9 mouse cellular contexts compared by ENCODE assay signal in genomic region chr8:92363217-92364147, GRCm38 (mm10). TPM values are rescaled to one million over a fixed set of nuclear protein-coding genes. Genes with fewer than 3 reads are reported as not detected.
DNase-seq lines count a peak whose midpoint lies in the region; TF ChIP-seq lines count a peak whose summit lies in the region.
"Had no signal": no experiment of that assay in that cellular context is flagged by ENCODE, and none has a peak within 500 bp of the region (broad histone marks: within the 10 kb centered on the region; RNA-seq: fewer than 3 reads in every experiment).

No protein-coding gene starts in this region.

- no peaks in the 10 kb centered on the region for H3K4me1 ChIP-seq in kidney, adult 2 months (ENCODE audit: control insufficient read depth, insufficient read depth, low read length)
- peaks cover 76% of the 10 kb centered on the region for H3K4me1 ChIP-seq in midbrain, embryonic 10.5 days

- intact Hi-C loops in heart, postnatal 10 days (cut with DNase I): loop anchor here (2.0 to 5.0 kb wide), 4 partner anchors 129 to 1171 kb away; partner anchors contain the start of gene Irx6

- peaks cover 7% of the 10 kb centered on the region for H3K27me3 ChIP-seq in kidney, adult 2 months (replicated peaks; ENCODE audit: control insufficient read depth, insufficient read depth, low read length)
- peaks cover 93% of the 10 kb centered on the region for H3K27me3 ChIP-seq in midbrain, embryonic 10.5 days (ENCODE audit: low read depth, poor library complexity, severe bottlenecking)
- H3K27me3 ChIP-seq: Patski had no signal

- no peaks in the 10 kb centered on the region for H3K36me3 ChIP-seq in kidney, adult 2 months (ENCODE audit: control insufficient read depth, insufficient read depth, low read length)
- peaks cover 46% of the 10 kb centered on the region for H3K36me3 ChIP-seq in midbrain, embryonic 10.5 days

- no peak for TF ChIP-seq POLR2A in kidney, adult 2 months (IDR thresholded peaks at IDR 0.05; ENCODE audit: low read depth, low read length)

- DNase-seq in kidney, adult 2 months: peak; percentile 12
- no peak for DNase-seq in kidney, postnatal 14 days
- peak; percentile 19 to 41 for DNase-seq in cerebellum, postnatal 25 days
- DNase-seq in heart, postnatal 10 days: peak; percentile 25 to 36
- peak; percentile 64 for DNase-seq in midbrain, embryonic 10.5 days (ENCODE audit: low spot score)
- no peak for DNase-seq in gastrocnemius, adult 18-20 months (ENCODE audit: low spot score)
- no peak for DNase-seq in MN1 (ENCODE audit: low spot score)
- DNase-seq in left cerebral cortex, adult 9 months (ENCODE audit: low spot score in 2 of 2): no peak

- whole genome bisulfite sequencing in kidney, adult 2 months: 11% methylated on average over 45 of the region's 45 CpGs
- WGBS in midbrain, embryonic 10.5 days: 3% methylated on average over 45 of the region's 45 CpGs

- no peak for TF ChIP-seq CTCF in kidney, adult 2 months (conservative IDR thresholded peaks at IDR 0.05; ENCODE audit: insufficient read depth, insufficient read length, low read depth, low read length)

- peak overlapping the region; percentile 18; the same call in 1 of the 2 replicates for H3K4me3 ChIP-seq in kidney, adult 2 months (ENCODE audit: insufficient read depth, low read depth, low read length)
- H3K4me3 ChIP-seq in midbrain, embryonic 10.5 days: peak overlapping the region; percentile 97

- H3K27ac ChIP-seq in kidney, adult 2 months (ENCODE audit: insufficient read depth, low read depth, low read length): no peak overlapping the region
- H3K27ac ChIP-seq in midbrain, embryonic 10.5 days (replicated peaks): peak overlapping the region; percentile 99

- no peaks in the 10 kb centered on the region for H3K9me3 ChIP-seq in midbrain, embryonic 10.5 days (replicated peaks)

RNA-seq across cellular contexts. Expression of gene Irx5, which starts 6.1 kb away (rescaled TPM):
- polyA plus RNA-seq in kidney, adult 2 months (2012; rRNA removed): 3.1 and 5.0 TPM in 2 replicates
- 10 to 100 TPM in 1 of 2 experiments, 1 to 10 TPM in 1; 8.7 to 10.9 TPM for total RNA-seq in heart, postnatal 10 days (2021)
- polyA plus RNA-seq in midbrain, embryonic 10.5 days (2016; fragmentation: Nextera tagmentation; extraction: Ambion mirVana): 28.7 and 31.9 TPM in 2 replicates
- 1 to 10 TPM in 1 of 2 experiments, under 1 TPM in 1; 0.12 to 5.3 TPM for total RNA-seq in gastrocnemius, adult 18-20 months (2021)

Comparison
In these comparisons a context has a peak if more than half of its experiments do, and no peak if none do; other contexts are left out.
1. DNase-seq: peak in kidney, adult 2 months (single experiment), cerebellum, postnatal 25 days (2 of 2), heart, postnatal 10 days (2 of 2) and midbrain, embryonic 10.5 days (single experiment); none in kidney, postnatal 14 days (single experiment), gastrocnemius, adult 18-20 months (single experiment), MN1 (single experiment) and left cerebral cortex, adult 9 months (0 of 2).